Mouse (Mus musculus) liver, embryonic 14.5 days (tissue): ENCODE measurements around the gene Olfr725.

ENCODE experiments used
- CTCF ChIP-seq: IDR thresholded peaks from 2 replicates; pipeline ENCODE4 v1.5.1; 2016; ENCODE audit warnings: antibody characterized with exemption, low read depth, control low read depth
- EP300 ChIP-seq: IDR thresholded peaks from 2 replicates; pipeline ENCODE4 v1.6.1; 2016; ENCODE audit warnings: antibody characterized with exemption, low read depth

DNA sequence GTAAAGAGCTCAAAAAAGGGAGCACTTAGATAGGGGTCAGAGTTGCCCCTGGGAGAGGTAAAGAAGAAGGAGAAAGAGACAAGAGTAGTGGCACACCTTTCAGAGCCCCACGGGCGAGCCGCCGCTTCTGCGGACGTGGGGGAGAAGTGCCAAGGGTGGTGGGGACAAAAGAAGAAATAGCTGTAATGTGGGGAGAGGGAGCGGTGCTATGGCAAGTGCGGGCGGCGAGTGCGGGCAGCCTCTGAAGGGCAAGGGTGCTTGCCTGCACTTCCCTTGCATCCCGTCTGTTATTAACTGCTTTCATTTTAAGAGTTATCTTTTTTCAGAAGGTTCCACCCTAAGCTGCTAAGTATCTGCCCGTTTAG lies 21.4 kb upstream of the Olfr725 start:
- TF ChIP-seq CTCF (no peak), EP300 (no peak)
